Mouse (Mus musculus) heart, embryonic 13.5 days (tissue): ENCODE measurements at regions not wholly inside any gene's neighbourhood (a gene's known extent, or its start where the extent isn't known, plus 50 kb on each side); places are given as distances from the start of the nearest gene placed in this dataset.
A peak's percentile ranks its signal among the peaks of the same experiment; 100 is the strongest.

Experiments used
- ATAC-seq: fragments of 200-750 bp; cut with Nextera tagmentation; 2 replicates; pipeline ENCODE4 v1.8.0; 2017; ENCODE audit warnings: moderate TSS enrichment; ENCODE audit not compliant: insufficient number of reproducible peaks, low FRiP score, low TSS enrichment; ENCODE audit errors: extremely low read depth
- H3K27ac ChIP-seq: fragments of 300-500 bp; sonication (generic); replicated peaks from 2 replicates; pipeline ENCODE4 v1.5.1; 2015; ENCODE audit warnings: moderate library complexity, mild to moderate bottlenecking, inconsistent platforms
- H3K27me3 ChIP-seq: fragments of 300-500 bp; sonication (generic); replicated peaks from 2 replicates; pipeline ENCODE4 v1.6.1; 2015; ENCODE audit warnings: mild to moderate bottlenecking, inconsistent platforms
- H3K36me3 ChIP-seq: fragments of 300-500 bp; sonication (generic); 2 replicates; pipeline ENCODE4 v1.6.1; 2015; ENCODE audit warnings: mild to moderate bottlenecking, inconsistent platforms
- H3K4me1 ChIP-seq: fragments of 300-500 bp; sonication (generic); 2 replicates; pipeline ENCODE4 v1.6.1; 2015; ENCODE audit warnings: inconsistent platforms
- H3K4me2 ChIP-seq: fragments of 300-500 bp; sonication (generic); 2 replicates; pipeline ENCODE4 v1.6.1; 2015; ENCODE audit warnings: inconsistent platforms, mild to moderate bottlenecking, moderate library complexity
- H3K4me3 ChIP-seq: fragments of 300-500 bp; sonication (generic); 2 replicates; pipeline ENCODE4 v1.5.1; 2015; ENCODE audit warnings: moderate library complexity, mild to moderate bottlenecking, inconsistent platforms
- H3K9ac ChIP-seq: fragments of 300-500 bp; sonication (generic); 2 replicates; pipeline ENCODE4 v1.6.1; 2015; ENCODE audit warnings: inconsistent platforms, mild to moderate bottlenecking, moderate library complexity
- H3K9me3 ChIP-seq: fragments of 300-500 bp; sonication (generic); 2 replicates; pipeline ENCODE4 v1.6.1; 2016; ENCODE audit warnings: inconsistent platforms
- WGBS: fragments of 180-500 bp; shearing (Covaris S2); methylation state at CpG from one replicate; pipeline ENCODE4 v1.1.7; 2015; ENCODE audit warnings: mixed read lengths; 5-methylcytosine and 5-hydroxymethylcytosine counted together

DNA sequence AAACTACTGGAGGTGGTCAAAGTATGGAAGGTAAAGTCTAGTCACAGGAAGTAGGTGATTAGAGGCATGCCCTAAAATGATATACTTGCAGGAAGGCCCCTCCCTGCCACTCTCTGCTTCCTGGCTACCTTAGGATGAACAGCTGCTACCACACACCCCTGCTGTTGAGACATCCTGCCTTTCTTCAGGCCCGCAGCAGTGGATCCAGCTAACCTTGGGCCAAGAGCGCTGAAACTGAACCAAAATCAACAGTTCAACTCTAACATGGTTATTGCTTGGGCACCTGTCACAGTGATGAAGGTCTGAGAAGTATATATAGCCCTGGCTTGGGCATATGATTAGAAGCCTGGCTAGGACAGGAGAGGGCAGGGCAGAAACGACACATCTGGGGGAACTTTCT lies 352.4 kb downstream of the Prdm2 start:
- no peak for ATAC-seq
- H3K4me1 ChIP-seq: peaks cover 9% of the 10 kb centered on the region; the same call in 1 of the 2 replicates
- no peaks in the 10 kb centered on the region for H3K27me3 ChIP-seq
- H3K4me3 ChIP-seq: no peak overlapping the region
- 68% methylated on average over 3 of the region's 3 CpGs for WGBS
- no peak overlapping the region for H3K27ac ChIP-seq
- H3K36me3 ChIP-seq: no peaks in the 10 kb centered on the region
- no peak overlapping the region for H3K4me2 ChIP-seq
- no peak overlapping the region for H3K9ac ChIP-seq
- no peaks in the 10 kb centered on the region for H3K9me3 ChIP-seq

DNA sequence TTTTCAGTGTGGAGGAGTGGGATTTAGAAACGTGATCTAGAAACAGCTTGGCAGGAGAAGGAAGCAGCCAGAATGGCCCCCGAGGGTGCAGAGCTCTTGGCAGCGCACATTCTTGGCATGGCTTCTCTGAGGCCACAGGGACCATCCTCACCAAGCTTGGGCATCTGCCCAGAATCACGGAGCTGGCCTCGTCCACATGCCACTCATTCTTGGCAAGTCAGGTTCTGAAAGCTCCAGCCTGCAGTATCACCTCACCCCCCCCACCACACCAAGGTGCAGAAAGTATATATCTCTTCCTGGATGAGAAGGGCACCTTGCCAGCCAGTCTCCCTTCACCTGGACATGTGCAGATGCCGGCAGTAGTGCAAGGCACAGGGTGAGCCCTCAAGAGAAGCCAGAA lies 356.2 kb downstream of the Prdm2 start:
- H3K4me2 ChIP-seq: no peak overlapping the region
- no peak overlapping the region for H3K27ac ChIP-seq
- WGBS: 37% methylated on average over 6 of the region's 6 CpGs
- no peak overlapping the region for H3K4me3 ChIP-seq
- no peak for ATAC-seq
- no peaks in the 10 kb centered on the region for H3K27me3 ChIP-seq
- no peaks in the 10 kb centered on the region for H3K36me3 ChIP-seq
- H3K9me3 ChIP-seq: no peaks in the 10 kb centered on the region
- H3K9ac ChIP-seq: no peak overlapping the region
- peaks cover 9% of the 10 kb centered on the region; the same call in 1 of the 2 replicates for H3K4me1 ChIP-seq

DNA sequence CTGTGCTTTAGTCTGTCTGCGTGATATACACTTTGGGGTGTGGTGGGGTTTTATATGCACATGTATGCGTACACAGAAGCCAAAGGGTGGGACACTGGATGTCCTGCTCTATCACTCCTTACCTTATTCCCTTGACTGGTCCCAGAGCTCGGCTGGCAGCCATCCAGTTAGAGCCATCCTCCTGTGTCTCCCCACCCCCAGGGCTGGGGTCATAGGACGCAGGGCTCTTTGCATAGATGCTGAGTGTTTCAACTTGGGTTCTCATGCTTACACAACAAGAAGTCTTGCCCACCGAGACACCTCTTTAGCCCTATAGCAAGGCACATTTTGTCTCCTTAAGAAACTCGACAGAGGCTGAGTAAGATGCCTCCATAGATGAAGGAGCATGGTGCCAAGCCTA lies 357.2 kb downstream of the Prdm2 start:
- Histone ChIP-seq H3K9ac (no peak overlapping the region), H3K4me1 (peaks cover 9% of the 10 kb centered on the region; the same call in 1 of the 2 replicates), H3K4me2 (no peak overlapping the region), H3K27me3 (no peaks in the 10 kb centered on the region), H3K27ac (no peak overlapping the region), H3K9me3 (no peaks in the 10 kb centered on the region), H3K4me3 (no peak overlapping the region), H3K36me3 (no peaks in the 10 kb centered on the region)
- no peak for ATAC-seq
- WGBS: 77% methylated on average over 6 of the region's 6 CpGs

DNA sequence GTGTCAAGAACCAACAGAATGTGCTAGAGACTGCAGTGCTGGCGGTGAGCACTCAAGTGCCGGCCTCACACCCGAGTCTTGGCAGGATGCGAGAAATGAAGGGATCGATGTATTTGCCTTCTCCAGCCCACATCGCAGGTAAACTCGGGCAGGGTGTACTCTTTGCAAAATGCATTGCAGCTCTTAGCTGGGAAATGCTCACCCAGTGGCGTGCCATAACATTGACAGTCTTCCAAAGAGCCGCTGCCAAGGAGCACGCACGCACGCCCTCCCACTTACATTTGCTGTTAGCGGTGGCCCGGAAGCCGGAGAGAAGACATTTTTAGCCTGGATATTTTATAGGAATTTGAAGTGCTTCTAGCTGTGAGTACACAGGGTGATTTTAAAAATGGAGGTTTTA lies 358.9 kb downstream of the Prdm2 start:
- Histone ChIP-seq H3K27me3 (no peaks in the 10 kb centered on the region), H3K9me3 (no peaks in the 10 kb centered on the region), H3K4me2 (no peak overlapping the region), H3K4me3 (no peak overlapping the region), H3K4me1 (peaks cover 9% of the 10 kb centered on the region; the same call in 1 of the 2 replicates), H3K27ac (no peak overlapping the region), H3K36me3 (no peaks in the 10 kb centered on the region), H3K9ac (no peak overlapping the region)
- no peak for ATAC-seq
- WGBS: 81% methylated on average over 15 of the region's 15 CpGs

DNA sequence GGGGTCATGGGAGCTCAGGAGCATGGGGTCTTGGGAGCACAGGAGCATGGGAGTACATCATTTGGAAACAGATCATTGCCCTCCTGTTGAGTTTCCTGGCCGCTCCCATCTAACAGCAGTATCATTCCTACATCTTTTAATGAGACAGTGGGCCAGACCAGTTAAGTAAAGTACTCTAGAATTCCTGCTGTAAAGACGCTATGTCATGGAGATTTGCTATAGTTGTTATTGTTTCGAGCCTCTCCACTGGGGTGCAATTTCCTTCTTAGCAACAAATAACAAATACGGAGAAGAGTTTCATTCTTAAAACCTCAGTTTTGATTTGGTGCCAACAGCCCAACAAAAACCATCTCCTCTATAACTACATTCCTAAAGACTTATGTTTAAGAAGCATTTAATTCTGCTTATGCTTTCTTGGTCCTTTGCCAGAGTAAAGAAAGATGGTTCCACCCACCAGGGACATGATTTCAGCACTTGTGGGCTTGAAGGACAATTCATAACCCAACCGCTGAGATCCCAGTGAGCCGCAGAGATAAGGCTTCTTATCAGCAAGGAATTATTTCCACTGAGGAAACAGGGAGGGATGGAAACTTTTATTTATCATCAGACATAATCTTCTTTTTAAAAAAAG lies 367.6 kb downstream of the Prdm2 start:
- Histone ChIP-seq H3K36me3 (no peaks in the 10 kb centered on the region), H3K4me1 (peaks cover 8% of the 10 kb centered on the region), H3K9me3 (peaks cover 3% of the 10 kb centered on the region; the same call in 1 of the 2 replicates), H3K4me2 (no peak overlapping the region), H3K9ac (no peak overlapping the region), H3K4me3 (no peak overlapping the region), H3K27ac (0 out of 2 replicates have a peak overlapping the region, but pooled peaks have one; percentile 5), H3K27me3 (no peaks in the 10 kb centered on the region)
- 44% methylated on average over 6 of the region's 6 CpGs for WGBS
- no peak for ATAC-seq

DNA sequence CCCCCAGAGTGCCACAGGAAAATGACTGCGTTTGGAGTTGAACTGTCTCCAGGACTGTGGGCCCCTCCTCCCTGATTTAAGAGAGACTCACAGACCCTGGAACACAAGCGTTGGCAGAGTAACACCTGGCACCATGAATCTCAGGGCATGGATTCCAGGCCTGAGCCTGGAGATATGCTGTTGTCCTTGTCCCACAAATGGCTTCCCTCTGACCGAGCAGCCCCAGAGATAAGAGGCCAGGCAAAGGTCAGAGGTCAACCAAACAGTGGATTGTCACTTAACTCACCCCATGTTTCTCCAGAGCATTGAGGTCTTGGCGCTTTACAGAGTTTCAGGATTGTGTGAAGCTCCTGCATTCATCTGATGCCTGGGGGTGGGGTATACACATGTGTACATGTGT lies 373.3 kb downstream of the Prdm2 start:
- WGBS: 27% methylated on average over 4 of the region's 4 CpGs
- ATAC-seq: no peak
- Histone ChIP-seq H3K36me3 (no peaks in the 10 kb centered on the region), H3K4me3 (no peak overlapping the region), H3K9ac (no peak overlapping the region), H3K27me3 (no peaks in the 10 kb centered on the region), H3K27ac (no peak overlapping the region), H3K4me2 (no peak overlapping the region), H3K9me3 (no peaks in the 10 kb centered on the region; the same call in 1 of the 2 replicates), H3K4me1 (0 out of 2 replicates have a peak, but pooled peaks cover 7% of the 10 kb centered on the region)

DNA sequence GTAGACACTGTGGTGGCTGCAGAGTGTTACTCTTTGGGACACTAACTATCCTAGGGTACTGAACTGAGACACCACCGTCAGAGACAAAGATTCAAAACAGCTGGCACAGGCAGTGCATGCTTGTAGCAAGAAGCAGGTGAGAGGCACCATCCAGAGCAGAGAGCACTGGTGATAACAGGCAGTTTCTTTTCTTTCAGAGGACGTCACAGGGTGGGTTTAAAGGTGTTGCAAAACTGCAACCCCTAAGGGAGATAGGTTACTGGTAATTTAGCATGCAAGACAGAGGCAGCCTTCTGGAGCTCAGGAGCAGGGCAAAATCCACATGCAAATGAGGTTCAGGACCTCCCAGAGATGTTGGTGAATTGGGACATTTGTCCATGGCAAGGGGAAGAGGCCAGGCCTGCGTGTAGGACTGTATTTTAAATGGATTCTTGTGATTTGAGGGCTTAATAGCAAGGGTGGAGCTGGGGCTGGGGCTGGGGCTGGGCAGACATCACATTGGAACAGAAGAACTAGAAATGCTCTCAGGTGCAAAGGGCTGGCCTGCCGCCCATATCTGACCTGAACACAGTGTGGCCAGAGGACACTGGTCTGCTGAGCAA lies 374.3 kb downstream of the Prdm2 start:
- H3K27ac ChIP-seq: no peak overlapping the region
- no peak overlapping the region for H3K9ac ChIP-seq
- H3K36me3 ChIP-seq: no peaks in the 10 kb centered on the region
- 0 out of 2 replicates have a peak, but pooled peaks cover 7% of the 10 kb centered on the region for H3K4me1 ChIP-seq
- 53% methylated on average over 4 of the region's 4 CpGs for WGBS
- H3K9me3 ChIP-seq: no peaks in the 10 kb centered on the region; the same call in 1 of the 2 replicates
- no peak for ATAC-seq
- no peaks in the 10 kb centered on the region for H3K27me3 ChIP-seq
- no peak overlapping the region for H3K4me3 ChIP-seq
- H3K4me2 ChIP-seq: no peak overlapping the region

DNA sequence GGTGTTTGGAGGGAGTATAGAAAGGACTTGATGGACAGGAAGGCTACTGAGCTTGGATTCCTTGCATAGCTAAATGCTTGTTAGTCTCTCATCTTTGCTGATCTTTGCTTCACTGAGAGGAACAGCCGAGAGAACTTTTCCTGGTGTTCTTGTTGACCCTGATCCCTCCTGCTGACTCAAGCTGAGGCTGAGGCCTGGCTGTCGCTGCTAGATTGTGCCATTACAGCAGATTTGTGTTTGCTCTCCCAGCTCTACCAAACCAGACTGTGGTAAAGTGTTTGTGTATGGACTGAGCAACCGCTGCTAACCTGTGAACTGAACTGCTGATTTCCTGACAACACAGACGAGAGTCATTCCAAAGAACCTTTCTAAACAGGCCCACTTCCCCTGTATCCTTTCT lies 375.2 kb downstream of the Prdm2 start:
- Histone ChIP-seq H3K4me3 (no peak overlapping the region), H3K4me1 (0 out of 2 replicates have a peak, but pooled peaks cover 7% of the 10 kb centered on the region), H3K27ac (no peak overlapping the region), H3K36me3 (no peaks in the 10 kb centered on the region), H3K27me3 (no peaks in the 10 kb centered on the region), H3K9ac (no peak overlapping the region), H3K9me3 (no peaks in the 10 kb centered on the region; the same call in 1 of the 2 replicates), H3K4me2 (no peak overlapping the region)
- 66% methylated on average over 4 of the region's 4 CpGs for WGBS
- no peak for ATAC-seq

DNA sequence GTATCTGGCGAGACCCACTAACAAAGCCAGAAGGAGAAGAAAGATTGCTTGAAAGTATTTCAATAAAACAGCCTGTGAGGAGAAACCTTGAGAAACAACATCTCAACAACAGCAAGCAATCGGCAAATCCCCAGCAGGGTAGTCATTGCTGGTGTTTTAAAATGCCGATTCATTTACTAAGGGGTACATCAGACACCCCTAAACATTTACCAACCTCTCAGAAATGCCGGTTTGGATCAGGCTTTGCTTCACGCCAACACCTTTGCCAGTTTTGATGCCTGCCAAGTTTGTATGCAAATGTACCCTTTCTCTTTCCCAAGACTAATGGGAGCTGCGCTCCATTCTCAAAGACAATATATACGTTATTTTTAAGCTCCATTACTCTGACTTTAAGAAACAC lies 383.1 kb downstream of the Prdm2 start:
- 77% methylated on average over 7 of the region's 7 CpGs for WGBS
- Histone ChIP-seq H3K4me1 (no peaks in the 10 kb centered on the region; the same call in 1 of the 2 replicates), H3K4me2 (no peak overlapping the region), H3K9me3 (no peaks in the 10 kb centered on the region), H3K36me3 (no peaks in the 10 kb centered on the region), H3K9ac (no peak overlapping the region), H3K4me3 (no peak overlapping the region), H3K27me3 (no peaks in the 10 kb centered on the region), H3K27ac (no peak overlapping the region)
- no peak for ATAC-seq

DNA sequence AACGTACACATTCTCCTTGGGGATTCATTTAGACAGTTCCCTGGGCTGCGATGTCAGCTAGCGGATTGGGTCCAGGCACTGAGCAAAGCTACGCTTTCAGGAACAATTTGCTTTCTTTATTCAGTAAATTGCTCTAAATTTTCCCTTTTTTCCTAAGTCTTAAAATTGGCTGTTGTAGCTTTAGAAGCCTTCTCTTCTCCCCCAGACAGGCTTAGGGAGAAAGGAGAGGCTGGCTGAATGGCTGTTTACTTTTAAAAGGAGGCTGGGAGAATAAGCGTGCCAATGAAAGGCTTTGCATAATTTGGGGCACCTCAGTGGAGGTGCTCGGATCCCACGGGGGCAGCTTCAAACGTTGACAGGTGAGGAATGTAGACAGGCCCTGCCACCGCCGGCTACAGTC lies 383.8 kb downstream of the Prdm2 start:
- Histone ChIP-seq H3K4me3 (no peak overlapping the region), H3K9ac (no peak overlapping the region), H3K36me3 (no peaks in the 10 kb centered on the region), H3K4me1 (no peaks in the 10 kb centered on the region; the same call in 1 of the 2 replicates), H3K4me2 (no peak overlapping the region), H3K27ac (no peak overlapping the region), H3K9me3 (no peaks in the 10 kb centered on the region), H3K27me3 (no peaks in the 10 kb centered on the region)
- no peak for ATAC-seq
- WGBS: 35% methylated on average over 10 of the region's 10 CpGs

DNA sequence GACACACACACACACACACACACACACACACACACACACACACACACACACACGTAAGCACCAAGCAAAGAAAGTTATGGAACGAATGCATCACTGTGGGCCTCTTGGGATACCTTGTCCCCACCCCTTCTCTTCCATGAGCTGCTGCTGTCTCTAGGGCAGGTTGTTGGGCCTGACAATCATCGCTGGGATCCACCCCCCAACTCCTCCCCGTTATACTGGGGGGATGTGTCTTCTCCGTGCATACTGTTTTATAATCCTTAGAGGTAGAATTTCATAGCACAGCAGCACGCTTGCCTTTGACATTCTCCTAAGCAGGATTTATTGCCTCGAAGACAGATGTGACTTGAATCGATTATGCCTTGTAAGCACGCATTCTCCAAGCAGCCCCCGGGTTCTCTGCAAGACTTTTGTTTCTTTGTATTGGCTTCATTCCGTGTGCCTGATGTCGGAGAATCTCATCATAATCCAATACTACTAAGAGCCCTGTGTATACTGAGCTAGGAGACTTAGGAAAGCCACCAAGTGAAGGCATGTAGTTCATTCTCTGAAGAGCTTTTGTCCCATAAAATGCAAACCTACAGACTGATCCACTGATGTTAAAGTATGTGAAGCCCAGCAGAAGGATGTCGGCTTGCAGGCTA lies 386.4 kb downstream of the Prdm2 start:
- Histone ChIP-seq H3K27ac (no peak overlapping the region), H3K36me3 (no peaks in the 10 kb centered on the region), H3K4me2 (no peak overlapping the region), H3K4me1 (no peaks in the 10 kb centered on the region; the same call in 1 of the 2 replicates), H3K9ac (no peak overlapping the region), H3K9me3 (no peaks in the 10 kb centered on the region), H3K27me3 (no peaks in the 10 kb centered on the region), H3K4me3 (no peak overlapping the region)
- no peak for ATAC-seq
- WGBS: 64% methylated on average over 13 of the region's 13 CpGs
